Mouse (Mus musculus) ES-E14 (cell line): ENCODE data around the gene Tmem92.
"Not testable (repeated sequence)": the region's sequence is repeated elsewhere in the genome, so short reads cannot be mapped to it uniquely, and the experiment has no call there.

Experiments used
- MAFK ChIP-seq: IDR thresholded peaks from 2 replicates; pipeline ENCODE4 v1.6.1; 2014; ENCODE audit warnings: mild to moderate bottlenecking, low read depth, low read length, inconsistent platforms; ENCODE audit not compliant: insufficient read depth
- ZC3H11A ChIP-seq: IDR thresholded peaks from 2 replicates; pipeline ENCODE4 v1.6.1; 2012; ENCODE audit warnings: low read depth, mild to moderate bottlenecking, inconsistent platforms, low read length, borderline replicate concordance

GRCm38 (mm10) chr11:94811537-94811936 lies 29.0 kb upstream of the Tmem92 start:
- TF ChIP-seq MAFK, ZC3H11A: not testable (repeated sequence)
